Mouse (Mus musculus) embryonic facial prominence, embryonic 14.5 days (tissue): ENCODE measurements around the gene Tmem98. TPM values are rescaled to one million over a fixed set of nuclear protein-coding genes. Genes with fewer than 3 reads are reported as not detected.

Experiments
- ATAC-seq: fragments of 200-750 bp; cut with Nextera tagmentation; 2 replicates; pipeline ENCODE4 v1.8.0; 2017; ENCODE audit warnings: low read depth, moderate number of reproducible peaks, moderate TSS enrichment
- DNase-seq: peaks from one replicate; pipeline ENCODE4 v3.0.0-alpha.2; 2015; ENCODE audit warnings: low spot score
- H3K27ac ChIP-seq: fragments of 300-500 bp; sonication (generic); replicated peaks from 2 replicates; pipeline ENCODE4 v1.5.1; 2014; ENCODE audit warnings: low read depth, mild to moderate bottlenecking, low read length, moderate library complexity
- H3K27me3 ChIP-seq: fragments of 300-500 bp; sonication (generic); replicated peaks from 2 replicates; pipeline ENCODE4 v1.6.1; 2014; ENCODE audit warnings: low read length; ENCODE audit not compliant: control insufficient read depth, insufficient read depth
- H3K36me3 ChIP-seq: fragments of 300-500 bp; sonication (generic); 2 replicates; pipeline ENCODE4 v1.6.1; 2014; ENCODE audit warnings: low read length, mixed read lengths; ENCODE audit not compliant: control insufficient read depth, insufficient read depth
- H3K4me1 ChIP-seq: fragments of 300-500 bp; sonication (generic); 2 replicates; pipeline ENCODE4 v1.6.1; 2014; ENCODE audit warnings: antibody characterized with exemption, low read length; ENCODE audit not compliant: control insufficient read depth, insufficient read depth
- H3K4me2 ChIP-seq: fragments of 300-500 bp; sonication (generic); 2 replicates; pipeline ENCODE4 v1.6.1; 2014; ENCODE audit warnings: low read depth, mild to moderate bottlenecking, low read length, moderate library complexity, mixed read lengths
- H3K4me3 ChIP-seq: fragments of 300-500 bp; sonication (generic); 2 replicates; pipeline ENCODE4 v1.5.1; 2014; ENCODE audit warnings: low read depth, mild to moderate bottlenecking, low read length
- H3K9ac ChIP-seq: fragments of 300-500 bp; sonication (generic); 2 replicates; pipeline ENCODE4 v1.6.1; 2014; ENCODE audit warnings: low read depth, mild to moderate bottlenecking, low read length, moderate library complexity, mixed read lengths
- H3K9me3 ChIP-seq: fragments of 300-500 bp; sonication (generic); 2 replicates; pipeline ENCODE4 v1.6.1; 2016; ENCODE audit warnings: low read length; ENCODE audit not compliant: control insufficient read depth
- WGBS: fragments of 180-500 bp; shearing (Covaris S2); extraction: QIAGEN DNeasy Blood & Tissue Kit; methylation state at CpG from one replicate; pipeline ENCODE4 v1.1.7; 2014; 5-methylcytosine and 5-hydroxymethylcytosine counted together
- polyA plus RNA-seq: library from polyadenylated mRNA; unstranded; fragments of >200 nt; fragmentation: Nextera tagmentation; extraction: Ambion mirVana; gene quantifications from 2 replicates; pipeline ENCODE4 v1.2.1, GENCODE M21; 2014

Tmem98 gene
- polyA plus RNA-seq, 1 experiment from 2014 or later: 60.4 TPM

- H3K9ac ChIP-seq: no peak overlapping the region
- no peaks in the 10 kb centered on the region for H3K27me3 ChIP-seq
- H3K9me3 ChIP-seq: no peaks in the 10 kb centered on the region
- no peaks in the 10 kb centered on the region for H3K4me1 ChIP-seq
- H3K4me2 ChIP-seq: no peak overlapping the region
- WGBS: 50% methylated on average over 3 of the region's 3 CpGs
- no peak overlapping the region for H3K27ac ChIP-seq
- DNase-seq: no peak
- no peak overlapping the region for H3K4me3 ChIP-seq
- no peak for ATAC-seq
- no peaks in the 10 kb centered on the region for H3K36me3 ChIP-seq
Measured at GRCm38 (mm10) chr11:80799979-80800378, 10.0 kb upstream of the Tmem98 start.

GRCm38 (mm10) chr11:80802706-80803105 lies 7.3 kb upstream of the Tmem98 start:
- H3K9me3 ChIP-seq: no peaks in the 10 kb centered on the region
- DNase-seq (peak; percentile 16), ATAC-seq (no peak)
- H3K27ac ChIP-seq: no peak overlapping the region
- 43% methylated on average over 3 of the region's 3 CpGs for WGBS
- H3K36me3 ChIP-seq: no peaks in the 10 kb centered on the region
- no peak overlapping the region for H3K4me2 ChIP-seq
- no peak overlapping the region for H3K4me3 ChIP-seq
- H3K9ac ChIP-seq: no peak overlapping the region
- no peaks in the 10 kb centered on the region for H3K27me3 ChIP-seq
- no peaks in the 10 kb centered on the region for H3K4me1 ChIP-seq

GRCm38 (mm10) chr11:80808551-80809070 lies 1.4 kb upstream of the Tmem98 start:
- H3K4me3 ChIP-seq: no peak overlapping the region
- H3K9ac ChIP-seq: no peak overlapping the region
- DNase-seq (no peak), ATAC-seq (no peak)
- peaks cover 14% of the 10 kb centered on the region for H3K4me1 ChIP-seq
- no peaks in the 10 kb centered on the region for H3K9me3 ChIP-seq
- WGBS: 69% methylated on average over 6 of the region's 6 CpGs
- H3K4me2 ChIP-seq: no peak overlapping the region
- H3K27ac ChIP-seq: no peak overlapping the region
- H3K27me3 ChIP-seq: no peaks in the 10 kb centered on the region
- H3K36me3 ChIP-seq: 0 out of 2 replicates have a peak, but pooled peaks cover 5% of the 10 kb centered on the region

GRCm38 (mm10) chr11:80809666-80809992 lies 346 bp upstream of the Tmem98 start:
- DNase-seq (no peak), ATAC-seq (peak; percentile 7; the same call in 1 of the 2 replicates)
- Histone ChIP-seq H3K27me3 (no peaks in the 10 kb centered on the region), H3K4me3 (peak overlapping the region; percentile 64), H3K4me1 (peaks cover 14% of the 10 kb centered on the region), H3K36me3 (peaks cover 15% of the 10 kb centered on the region), H3K9ac (peak overlapping the region; percentile 85), H3K27ac (peak overlapping the region; percentile 88), H3K4me2 (peak overlapping the region; percentile 86), H3K9me3 (no peaks in the 10 kb centered on the region)
- WGBS: 21% methylated on average over 6 of the region's 6 CpGs

GRCm38 (mm10) chr11:80811156-80811555 lies 1.2 kb downstream of the Tmem98 start:
- DNase-seq (no peak), ATAC-seq (no peak)
- peak overlapping the region; percentile 86 for H3K4me2 ChIP-seq
- H3K9ac ChIP-seq: peak overlapping the region; percentile 85
- H3K9me3 ChIP-seq: no peaks in the 10 kb centered on the region
- H3K36me3 ChIP-seq: peaks cover 28% of the 10 kb centered on the region
- WGBS: 18% methylated on average over 5 of the region's 5 CpGs
- peak overlapping the region; percentile 88; the same call in 1 of the 2 replicates for H3K27ac ChIP-seq
- no peaks in the 10 kb centered on the region for H3K27me3 ChIP-seq
- H3K4me1 ChIP-seq: peaks cover 14% of the 10 kb centered on the region
- H3K4me3 ChIP-seq: peak overlapping the region; percentile 64

GRCm38 (mm10) chr11:80815354-80815753 lies 5.4 kb downstream of the Tmem98 start:
- DNase-seq (no peak), ATAC-seq (no peak)
- Histone ChIP-seq H3K4me1 (0 out of 2 replicates have a peak, but pooled peaks cover 14% of the 10 kb centered on the region), H3K27me3 (no peaks in the 10 kb centered on the region), H3K9me3 (no peaks in the 10 kb centered on the region), H3K36me3 (peaks cover 42% of the 10 kb centered on the region), H3K27ac (no peak overlapping the region), H3K4me2 (no peak overlapping the region), H3K4me3 (no peak overlapping the region), H3K9ac (no peak overlapping the region)
- WGBS: 80% methylated on average over 7 of the region's 7 CpGs

- H3K4me2 ChIP-seq: peak overlapping the region; percentile 11; the same call in 1 of the 2 replicates
- H3K9ac ChIP-seq: no peak overlapping the region; the same call in 1 of the 2 replicates
- no peaks in the 10 kb centered on the region for H3K9me3 ChIP-seq
- H3K27me3 ChIP-seq: no peaks in the 10 kb centered on the region
- WGBS: 26% methylated on average over 11 of the region's 11 CpGs
- H3K27ac ChIP-seq: 0 out of 2 replicates have a peak overlapping the region, but pooled peaks have one; percentile 19
- 0 out of 2 replicates have a peak, but pooled peaks cover 7% of the 10 kb centered on the region for H3K4me1 ChIP-seq
- DNase-seq (peak; percentile 92), ATAC-seq (peak; percentile 80)
- no peak overlapping the region for H3K4me3 ChIP-seq
- peaks cover 55% of the 10 kb centered on the region for H3K36me3 ChIP-seq
Measured at GRCm38 (mm10) chr11:80818060-80818697, 8.2 kb downstream of the Tmem98 start.

- no peak overlapping the region for H3K9ac ChIP-seq
- no peak overlapping the region for H3K4me2 ChIP-seq
- no peak overlapping the region for H3K4me3 ChIP-seq
- ATAC-seq: no peak
- H3K27ac ChIP-seq: no peak overlapping the region
- no peaks in the 10 kb centered on the region for H3K27me3 ChIP-seq
- peaks cover 35% of the 10 kb centered on the region for H3K36me3 ChIP-seq
- H3K4me1 ChIP-seq: 0 out of 2 replicates have a peak, but pooled peaks cover 7% of the 10 kb centered on the region
- no peak for DNase-seq
- no peaks in the 10 kb centered on the region for H3K9me3 ChIP-seq
- WGBS: 82% methylated on average over 3 of the region's 3 CpGs
Measured at GRCm38 (mm10) chr11:80820085-80820484, 10.1 kb downstream of the Tmem98 start.

- no peak overlapping the region for H3K9ac ChIP-seq
- no peak for ATAC-seq
- 42% methylated on average over 14 of the region's 14 CpGs for WGBS
- DNase-seq: peak; percentile 24
- peaks cover 25% of the 10 kb centered on the region for H3K36me3 ChIP-seq
- no peaks in the 10 kb centered on the region for H3K27me3 ChIP-seq
- H3K9me3 ChIP-seq: no peaks in the 10 kb centered on the region
- H3K27ac ChIP-seq: no peak overlapping the region
- H3K4me2 ChIP-seq: no peak overlapping the region
- 0 out of 2 replicates have a peak, but pooled peaks cover 7% of the 10 kb centered on the region for H3K4me1 ChIP-seq
- no peak overlapping the region for H3K4me3 ChIP-seq
Measured at GRCm38 (mm10) chr11:80821296-80821695, 11.3 kb downstream of the Tmem98 start.
